Mouse (Mus musculus) frontal cortex, postnatal 10 days (tissue): Measurements from ENCODE around the gene Kit.

Experiments
- DNase-seq, 2 experiments: peaks; one replicate each; pipeline ENCODE4 v3.0.0; 2022; ENCODE audit warnings: low spot score in 2 of 2, mixed read lengths in 1 of 2

Kit gene

DNA sequence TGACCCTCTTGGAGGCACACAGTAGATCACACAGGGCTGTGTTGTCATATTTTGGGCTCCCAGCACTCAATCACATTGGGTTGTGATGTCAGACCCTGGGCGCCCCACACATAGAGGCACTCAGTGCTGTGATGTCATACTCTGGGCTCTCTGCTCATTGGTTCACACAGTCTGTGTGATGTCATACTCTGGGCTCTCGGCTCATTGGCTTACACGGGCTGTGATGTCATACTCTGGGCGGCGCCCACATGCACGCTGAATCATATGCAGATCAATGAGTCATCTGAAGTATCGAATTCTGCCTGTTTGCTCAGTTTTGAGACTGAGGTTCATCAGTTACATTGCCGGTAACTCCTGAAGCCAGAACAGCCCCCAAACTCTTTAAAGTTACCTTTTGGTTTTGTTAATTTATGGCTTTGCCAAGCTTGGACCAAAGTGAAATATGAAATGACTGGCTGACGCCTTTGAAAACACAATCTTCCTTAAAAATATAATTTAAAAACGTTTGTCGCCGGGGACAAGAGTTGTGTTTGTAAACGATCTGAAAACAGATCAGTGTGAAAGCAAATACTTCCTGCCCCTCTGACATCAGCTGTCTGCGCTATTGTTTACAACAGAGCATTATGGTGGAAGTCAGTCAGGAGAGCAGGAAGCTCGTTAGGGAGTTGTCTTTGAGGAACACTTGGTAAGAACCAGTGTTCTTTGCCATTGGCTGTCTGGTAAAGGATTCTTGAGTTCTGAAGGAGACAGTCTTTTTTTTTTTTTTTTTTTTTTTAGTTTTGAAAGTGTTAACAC is 15.0 kb downstream of the Kit start:
- DNase-seq = no peak

DNA sequence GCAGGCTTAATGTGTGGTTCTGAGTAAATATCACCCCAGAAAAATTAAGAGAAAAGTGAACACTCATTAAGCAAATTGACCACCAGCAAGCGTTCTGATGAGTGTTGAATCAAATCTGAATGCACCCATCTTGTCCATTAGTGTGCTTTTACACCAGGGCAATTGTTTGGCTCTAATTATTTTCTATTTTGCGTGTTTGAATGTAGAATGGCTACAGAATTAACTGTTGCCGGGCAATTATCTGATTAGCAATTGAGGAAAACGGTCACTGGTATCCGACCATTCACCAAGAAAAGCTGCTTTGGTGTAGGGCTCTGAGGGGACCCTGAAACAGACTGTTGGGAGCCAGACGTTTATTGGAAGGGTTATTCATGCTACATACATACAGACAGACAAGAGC is 16.2 kb downstream of the Kit start:
- DNase-seq = no peak

DNA sequence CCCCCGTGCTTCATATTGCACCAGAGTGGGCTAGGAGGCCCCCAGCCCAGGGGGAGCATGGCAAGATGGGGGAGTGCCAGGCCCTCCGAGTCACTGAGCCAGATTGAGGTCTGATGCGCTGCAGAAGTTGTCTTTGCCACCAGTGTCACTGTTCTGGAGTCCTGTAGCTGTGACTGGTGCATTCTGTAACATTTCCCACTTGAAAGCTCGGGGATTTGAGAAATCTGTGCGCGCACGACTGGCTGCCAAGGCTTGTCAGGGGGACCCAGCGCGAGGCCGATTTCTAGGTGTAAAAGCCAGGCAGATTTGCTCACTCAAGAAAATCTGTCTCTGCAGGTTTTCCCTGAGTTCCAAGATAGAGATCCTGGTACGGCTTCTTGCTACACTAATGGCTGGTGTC is 16.9 kb downstream of the Kit start:
- no peak for DNase-seq

DNA sequence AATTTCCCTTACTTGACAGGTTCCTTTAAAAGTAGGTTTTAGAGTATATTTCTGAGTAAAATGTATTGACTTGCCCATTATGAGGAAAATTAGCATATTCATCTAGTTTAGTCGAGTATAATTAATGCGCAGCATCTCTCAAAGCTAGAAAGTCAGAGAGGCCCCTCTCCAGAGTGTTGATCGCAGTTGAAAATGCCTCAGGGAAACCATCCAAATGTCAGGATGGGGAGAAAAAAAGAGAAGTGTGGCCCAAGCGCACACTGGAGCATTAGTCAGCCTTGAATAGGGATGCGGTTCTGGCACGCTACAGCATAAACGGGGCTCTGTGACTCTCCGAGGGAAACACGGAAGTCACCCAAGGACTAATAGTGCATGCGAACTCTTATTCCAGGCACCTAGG is 20.6 kb downstream of the Kit start:
- no peak for DNase-seq

DNA sequence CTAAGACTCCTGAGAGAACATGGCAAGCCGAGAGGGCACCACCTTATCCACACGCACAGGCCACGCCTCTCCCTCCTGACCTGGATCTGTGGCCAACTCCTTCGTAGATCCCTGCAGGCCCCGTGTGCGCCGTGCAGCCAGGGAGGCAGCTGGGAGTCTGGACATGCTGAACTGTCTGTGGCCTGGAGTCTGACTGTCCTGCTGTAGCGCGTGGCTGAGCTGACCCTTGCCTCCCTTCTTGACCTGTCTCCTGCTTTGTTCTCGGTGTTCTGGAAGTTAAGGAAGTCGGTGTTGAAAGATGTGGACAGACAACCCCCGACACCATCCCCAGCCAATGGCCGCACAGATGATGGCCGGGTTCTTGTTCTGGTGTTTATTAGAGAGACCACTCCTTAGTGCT is 21.5 kb downstream of the Kit start:
- DNase-seq = no peak

DNA sequence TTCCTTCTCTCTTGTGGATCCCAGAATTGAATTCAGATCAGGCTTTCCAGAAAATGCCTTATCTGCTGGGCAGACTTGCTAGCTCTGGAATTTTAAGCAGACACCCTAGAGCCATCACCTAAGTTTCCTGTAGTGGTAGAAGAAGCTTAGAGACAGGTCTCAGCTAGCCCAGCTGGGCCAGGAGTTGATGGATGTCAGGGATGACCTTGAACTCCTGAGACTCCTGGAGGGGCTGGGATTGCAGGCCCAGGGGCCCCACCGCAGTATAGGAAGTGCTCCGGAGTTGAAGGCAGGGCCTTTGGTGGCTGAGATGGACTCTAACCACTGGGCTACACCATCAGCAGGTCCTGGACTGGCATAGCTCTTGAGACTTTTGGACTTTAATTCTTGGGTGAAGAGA is 22.6 kb downstream of the Kit start:
- DNase-seq = no peak

DNA sequence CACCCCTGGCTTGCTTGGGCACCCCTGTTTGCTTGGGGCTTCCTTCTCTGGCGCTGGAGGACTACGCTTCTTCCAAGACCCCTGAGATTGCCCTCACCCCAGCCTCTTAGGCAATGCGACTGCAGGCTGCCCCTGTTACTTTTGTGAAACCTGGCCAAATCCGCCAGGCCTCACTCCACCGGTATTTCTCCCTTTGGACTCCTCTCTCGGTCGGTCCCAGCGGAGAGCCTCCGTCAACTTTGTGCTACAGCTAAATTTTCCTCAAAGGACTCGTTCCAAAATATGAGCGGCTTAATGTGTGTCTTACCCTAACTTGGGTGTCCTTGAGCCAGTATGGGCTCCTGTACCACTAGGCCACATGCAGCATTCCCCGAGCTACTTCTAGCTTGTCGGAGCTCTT is 23.8 kb downstream of the Kit start:
- DNase-seq = no peak

DNA sequence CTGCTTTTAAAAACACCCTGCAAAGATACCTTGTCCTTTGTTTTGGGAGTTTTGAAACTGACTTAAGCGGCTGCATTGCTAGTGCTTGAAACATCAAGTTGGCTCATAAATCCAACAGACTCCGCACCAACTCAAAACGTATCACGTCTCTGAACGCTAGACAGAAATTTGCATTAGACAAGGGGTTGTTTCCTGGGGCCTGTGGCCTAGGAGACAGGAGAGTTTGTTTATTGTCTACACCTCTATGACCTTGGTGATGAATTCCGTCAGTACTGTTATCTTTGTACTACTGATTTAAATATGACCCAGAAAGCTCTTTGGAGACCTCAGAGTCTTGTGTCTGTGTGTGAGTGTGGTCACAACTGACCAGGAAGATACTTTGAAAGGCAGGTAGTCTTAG is 25.3 kb downstream of the Kit start:
- DNase-seq = no peak

DNA sequence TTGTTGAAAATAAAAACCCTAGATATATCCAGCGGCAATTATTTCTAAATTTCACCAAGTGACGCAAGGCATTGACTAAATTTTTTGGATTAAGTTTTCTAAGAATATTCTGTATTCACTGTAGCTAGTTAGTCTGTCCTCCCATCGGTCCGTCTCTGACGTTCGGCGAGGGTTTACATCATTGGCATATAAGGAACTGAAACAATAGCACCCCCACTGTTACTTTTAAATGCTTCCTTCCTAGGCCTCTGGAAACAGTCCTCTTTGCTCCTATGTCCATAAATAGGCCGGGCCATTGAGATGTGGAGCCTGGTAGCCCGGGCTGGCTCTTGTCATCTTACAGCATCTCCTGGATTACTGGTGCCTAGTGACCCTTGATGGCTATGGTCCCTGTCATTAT is 29.5 kb downstream of the Kit start:
- no peak for DNase-seq

DNA sequence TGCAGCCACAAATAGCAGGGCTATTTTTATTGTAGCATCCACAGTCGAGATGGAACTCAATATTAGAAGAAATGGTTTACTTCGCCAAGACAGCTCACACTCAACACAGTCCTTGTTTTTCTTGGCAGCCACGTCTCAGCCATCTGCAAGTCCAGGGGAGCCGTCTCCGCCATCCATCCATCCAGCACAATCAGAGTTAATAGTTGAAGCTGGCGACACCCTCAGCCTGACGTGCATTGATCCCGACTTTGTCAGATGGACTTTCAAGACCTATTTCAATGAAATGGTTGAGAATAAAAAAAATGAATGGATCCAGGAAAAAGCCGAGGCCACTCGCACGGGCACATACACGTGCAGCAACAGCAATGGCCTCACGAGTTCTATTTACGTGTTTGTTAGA is 32.2 kb downstream of the Kit start:
- no peak for DNase-seq

DNA sequence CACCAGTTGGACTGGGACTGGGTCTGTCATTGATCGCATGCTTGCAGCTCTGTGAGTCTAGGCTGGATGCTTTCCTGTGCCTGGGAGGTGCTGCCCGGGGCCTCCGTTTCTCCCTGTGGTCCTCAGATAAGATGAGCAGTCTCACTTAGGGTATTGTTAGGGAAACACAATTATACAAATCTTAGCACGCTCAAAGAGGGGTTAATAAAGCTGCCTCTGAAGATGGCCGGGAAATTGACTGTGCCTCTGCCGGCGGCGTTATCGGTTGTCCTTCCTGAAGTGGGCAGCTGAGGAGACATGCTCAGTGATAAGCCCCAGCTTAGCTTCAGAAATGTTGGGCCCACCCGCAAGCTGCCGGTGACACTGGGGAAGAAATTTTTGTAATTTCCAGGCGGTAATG is 33.3 kb downstream of the Kit start:
- no peak for DNase-seq

DNA sequence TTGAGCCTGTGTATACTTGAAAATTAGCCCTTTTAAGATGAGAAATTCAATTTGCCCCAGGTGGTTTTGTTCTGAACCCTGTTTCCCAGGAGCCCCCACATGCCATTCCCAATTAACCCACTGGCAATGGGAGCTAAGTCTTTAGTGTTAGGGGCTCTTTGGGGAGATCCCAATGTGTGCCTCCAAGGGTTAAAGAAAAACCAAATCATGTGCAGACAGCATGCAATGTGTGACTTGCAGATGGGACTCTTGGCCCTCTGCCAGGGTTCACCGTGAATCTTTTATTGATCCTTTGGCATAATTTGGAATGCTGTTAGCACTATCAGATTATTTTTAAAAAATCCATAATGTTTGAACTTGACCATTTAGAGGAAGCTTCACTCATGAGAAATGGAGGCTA is 37.7 kb downstream of the Kit start:
- DNase-seq = no peak

DNA sequence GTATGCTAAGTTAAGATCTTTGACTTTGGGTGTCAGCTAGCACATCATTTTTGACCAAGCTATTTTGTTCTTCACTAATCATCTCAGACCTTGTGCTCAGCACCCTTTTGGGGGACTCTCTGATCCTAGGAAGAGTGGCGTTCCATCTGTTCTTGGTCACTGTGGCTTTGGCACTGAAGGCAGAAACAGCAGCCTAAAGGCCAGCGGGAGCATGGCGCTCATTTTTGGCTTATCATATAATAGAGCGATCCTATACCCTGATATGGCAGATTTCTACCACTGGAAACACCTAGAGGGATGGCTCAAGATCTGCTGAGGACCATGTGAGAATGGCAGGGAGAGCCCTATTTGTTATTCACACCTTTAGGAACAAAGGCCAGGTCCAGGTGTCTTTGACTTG is 38.2 kb downstream of the Kit start:
- DNase-seq = no peak

DNA sequence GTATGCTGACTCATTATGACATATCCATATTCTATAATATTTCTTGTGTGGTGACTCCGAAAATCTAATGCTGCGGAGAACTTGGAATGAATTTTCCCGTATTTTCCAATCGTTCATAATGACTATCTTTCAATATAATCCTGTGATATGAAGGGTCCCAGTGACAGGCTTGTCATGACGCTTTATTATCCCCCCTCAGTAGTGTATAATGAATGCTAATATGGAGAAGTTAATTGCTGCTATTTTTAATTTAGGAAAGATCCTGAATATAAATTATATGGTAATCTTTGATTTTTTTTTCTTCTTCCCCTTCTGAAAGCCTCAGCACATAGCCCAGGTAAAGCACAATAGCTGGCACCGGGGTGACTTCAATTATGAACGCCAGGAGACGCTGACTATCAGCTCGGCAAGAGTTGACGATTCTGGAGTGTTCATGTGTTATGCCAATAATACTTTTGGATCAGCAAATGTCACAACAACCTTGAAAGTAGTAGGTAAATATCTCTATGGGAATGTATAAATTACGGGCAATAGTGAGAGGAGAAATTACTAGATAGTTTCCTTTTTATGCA is 40.4 kb downstream of the Kit start:
- DNase-seq = no peak

DNA sequence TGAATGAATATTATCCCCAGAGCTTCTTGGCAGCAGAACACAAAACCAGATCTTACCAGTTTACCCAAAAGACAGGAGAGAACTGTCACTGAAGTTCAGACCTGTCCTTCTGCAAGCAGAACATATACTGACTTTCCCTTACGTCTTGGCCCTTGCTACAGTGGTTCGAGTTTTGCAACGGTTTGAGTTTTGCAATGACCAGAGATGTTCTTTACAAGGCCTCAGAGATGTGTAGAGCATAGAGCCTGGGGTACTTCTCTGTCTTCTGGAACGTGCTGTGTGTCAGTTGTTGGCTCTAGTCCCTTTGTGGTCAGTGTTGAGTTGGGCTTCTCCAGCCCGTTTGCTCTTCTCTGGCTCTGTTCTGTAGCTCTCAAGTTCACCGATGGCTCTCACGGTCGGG is 40.9 kb downstream of the Kit start:
- DNase-seq = no peak

DNA sequence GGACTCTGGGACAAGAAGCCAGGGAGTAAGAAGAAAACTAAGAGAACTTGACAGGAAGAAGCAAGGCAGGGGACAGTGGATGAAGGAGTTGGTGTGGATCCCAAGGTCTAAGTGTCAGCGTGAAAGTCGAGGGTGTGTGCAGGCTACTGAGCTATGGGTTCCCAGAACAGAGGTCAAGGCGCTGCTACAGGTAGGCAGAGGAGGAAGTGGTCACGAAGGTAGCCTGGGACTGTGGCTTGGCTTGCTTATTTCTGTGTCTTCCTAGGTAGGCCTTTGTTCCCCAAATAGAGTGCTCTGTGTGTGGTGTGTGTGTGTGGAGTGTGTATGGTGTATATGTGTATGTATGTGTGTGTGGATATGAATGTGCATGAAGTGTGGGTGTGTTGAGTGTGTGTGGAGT is 47.7 kb downstream of the Kit start:
- DNase-seq = no peak

DNA sequence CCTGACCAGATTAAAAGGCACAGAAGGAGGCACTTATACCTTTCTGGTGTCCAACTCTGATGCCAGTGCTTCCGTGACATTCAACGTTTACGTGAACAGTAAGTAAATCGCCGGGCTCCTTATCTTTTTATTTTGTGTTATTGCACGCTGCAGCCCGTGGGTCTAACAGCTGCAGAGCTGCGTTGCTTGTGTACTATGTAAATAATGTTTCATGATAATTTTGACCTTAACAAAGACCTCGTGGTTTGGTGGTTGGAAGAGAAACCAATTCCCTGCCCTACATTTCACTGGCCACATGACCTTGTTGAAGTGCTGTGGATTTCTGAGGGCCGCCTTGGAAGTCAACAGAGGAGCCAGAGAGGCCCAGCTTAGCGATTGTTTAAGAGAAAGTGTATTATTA is 48.3 kb downstream of the Kit start:
- no peak for DNase-seq

DNA sequence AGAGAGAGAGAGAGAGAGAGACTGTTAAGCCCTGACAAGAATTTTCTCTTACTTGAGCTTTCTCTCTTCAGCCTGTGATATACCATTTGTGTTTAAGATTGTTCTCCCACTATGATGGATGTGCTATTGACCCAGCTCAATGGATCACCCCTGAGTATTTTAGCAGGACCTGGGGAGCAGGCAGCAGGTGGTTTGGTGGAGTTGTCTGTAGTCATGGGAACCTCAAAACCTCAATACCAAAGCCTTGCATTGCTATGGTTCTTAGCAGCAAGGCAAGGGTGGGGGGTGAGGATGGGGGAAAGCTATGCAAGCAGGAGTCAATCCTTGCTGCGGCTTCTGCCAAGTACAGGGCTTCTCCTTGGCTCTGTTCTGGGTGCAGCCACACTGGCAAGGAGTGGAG is 48.8 kb downstream of the Kit start:
- no peak for DNase-seq

DNA sequence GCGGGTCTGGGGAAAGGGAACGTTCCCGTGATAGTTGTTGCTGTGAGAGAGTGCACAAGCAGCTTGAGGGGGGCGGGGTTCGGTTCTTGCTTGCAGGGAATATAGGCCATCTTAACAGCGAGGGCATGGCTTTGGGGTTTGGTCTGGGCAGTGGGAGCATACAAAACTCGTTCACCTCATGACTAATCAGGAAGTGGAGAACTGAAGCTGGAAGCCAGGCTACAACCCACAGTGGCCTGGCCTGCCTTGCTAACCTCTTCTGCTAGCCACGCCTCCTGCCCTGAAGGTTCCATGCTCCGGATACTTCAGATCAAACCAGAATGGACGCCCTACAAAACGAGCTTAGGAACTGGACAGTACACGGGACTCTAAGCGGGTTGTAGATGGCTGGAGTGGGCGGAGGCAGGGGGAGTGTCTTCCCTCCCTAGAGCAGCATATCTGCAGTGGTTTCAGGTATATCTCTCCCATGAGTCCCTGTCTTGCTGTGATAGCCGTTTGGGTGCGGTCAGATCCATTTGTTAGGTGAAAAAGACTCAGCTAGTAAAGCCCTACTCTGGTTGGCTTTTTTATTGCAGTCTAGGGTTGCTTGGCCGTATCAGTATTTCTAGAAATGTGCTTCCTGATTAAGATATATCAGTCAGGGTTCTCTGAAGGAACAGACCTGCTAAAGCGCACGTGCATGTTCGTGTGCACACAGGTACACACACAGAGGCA is 49.4 kb downstream of the Kit start:
- DNase-seq = no peak

DNA sequence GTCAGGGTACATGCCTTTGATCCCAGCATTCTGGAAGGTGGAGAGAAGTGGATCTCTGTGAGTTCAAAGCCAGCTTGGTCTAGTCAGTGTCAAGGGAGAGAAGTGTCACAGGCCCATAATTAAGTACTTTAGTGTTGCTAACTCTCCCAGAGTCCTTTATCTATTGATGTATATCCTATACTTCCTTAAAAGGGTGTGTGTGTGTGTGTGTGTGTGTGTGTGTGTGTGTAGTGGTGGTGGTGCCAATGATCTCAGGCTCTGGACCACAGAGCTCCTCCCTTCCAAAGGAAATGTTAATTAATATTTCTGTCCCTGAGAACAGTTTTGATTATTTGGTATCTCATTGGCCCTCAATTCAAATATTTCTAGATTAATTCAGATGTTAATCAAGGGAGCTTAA is 50.3 kb downstream of the Kit start:
- DNase-seq = no peak

DNA sequence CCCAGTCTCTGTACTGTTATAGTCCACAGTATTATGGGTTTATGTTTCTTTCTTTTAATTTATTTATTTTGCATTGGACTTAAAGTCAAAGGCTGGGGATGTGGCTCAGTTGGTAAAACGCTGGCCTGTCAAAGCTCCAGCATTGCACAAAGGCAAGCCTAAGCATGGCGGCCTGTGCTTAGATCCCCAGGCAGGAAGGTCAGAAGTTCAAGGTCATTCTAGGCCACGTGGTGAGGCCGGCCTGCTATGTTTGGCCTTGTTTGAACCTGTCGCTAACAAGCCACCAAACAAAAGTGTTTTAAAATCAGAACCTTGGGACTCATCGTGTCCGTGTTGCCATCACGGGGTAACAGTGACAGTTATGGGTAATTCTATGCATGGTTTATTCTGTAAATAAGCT is 51.6 kb downstream of the Kit start:
- no peak for DNase-seq

DNA sequence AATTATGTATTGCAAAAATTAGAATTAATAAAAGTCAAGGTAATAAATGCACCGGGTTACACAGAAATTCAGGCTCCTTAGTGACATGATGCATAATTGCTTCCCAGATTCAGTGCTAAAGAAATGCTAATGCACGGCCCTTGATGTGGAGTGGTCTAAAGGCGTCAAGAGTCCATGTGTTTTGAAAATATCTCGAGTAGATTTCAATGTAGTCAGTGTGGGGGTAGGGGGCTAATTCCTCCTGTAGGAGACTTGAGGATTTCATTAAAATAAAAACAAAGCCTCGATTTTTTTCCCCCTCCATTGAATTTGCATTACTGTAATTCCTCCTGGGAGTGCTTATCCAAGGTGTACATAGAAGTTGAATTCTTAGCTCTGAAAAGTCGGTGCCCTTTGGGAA is 52.0 kb downstream of the Kit start:
- no peak for DNase-seq

DNA sequence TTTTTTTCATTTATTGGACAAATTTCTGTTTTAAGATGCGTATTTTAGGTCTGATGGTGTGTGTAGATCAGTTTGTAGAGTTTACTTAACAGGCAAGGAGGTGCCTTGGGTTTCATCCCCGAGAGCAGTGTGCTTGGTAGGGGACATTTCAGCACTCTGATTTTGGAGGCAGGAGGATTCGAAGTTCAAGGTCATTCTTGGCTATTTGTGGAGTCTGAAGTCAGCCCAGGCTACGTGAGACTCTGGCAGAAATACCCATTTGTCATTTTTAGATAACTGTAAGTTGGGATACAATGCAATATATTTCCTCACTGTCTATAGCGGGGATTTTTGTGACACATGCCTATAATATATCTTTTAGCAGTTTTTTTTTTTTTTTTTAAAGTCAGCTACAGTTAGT is 57.5 kb downstream of the Kit start:
- no peak for DNase-seq
